Comparison of ENCODE assay signal across 8 mouse cellular contexts in the genomic region with DNA sequence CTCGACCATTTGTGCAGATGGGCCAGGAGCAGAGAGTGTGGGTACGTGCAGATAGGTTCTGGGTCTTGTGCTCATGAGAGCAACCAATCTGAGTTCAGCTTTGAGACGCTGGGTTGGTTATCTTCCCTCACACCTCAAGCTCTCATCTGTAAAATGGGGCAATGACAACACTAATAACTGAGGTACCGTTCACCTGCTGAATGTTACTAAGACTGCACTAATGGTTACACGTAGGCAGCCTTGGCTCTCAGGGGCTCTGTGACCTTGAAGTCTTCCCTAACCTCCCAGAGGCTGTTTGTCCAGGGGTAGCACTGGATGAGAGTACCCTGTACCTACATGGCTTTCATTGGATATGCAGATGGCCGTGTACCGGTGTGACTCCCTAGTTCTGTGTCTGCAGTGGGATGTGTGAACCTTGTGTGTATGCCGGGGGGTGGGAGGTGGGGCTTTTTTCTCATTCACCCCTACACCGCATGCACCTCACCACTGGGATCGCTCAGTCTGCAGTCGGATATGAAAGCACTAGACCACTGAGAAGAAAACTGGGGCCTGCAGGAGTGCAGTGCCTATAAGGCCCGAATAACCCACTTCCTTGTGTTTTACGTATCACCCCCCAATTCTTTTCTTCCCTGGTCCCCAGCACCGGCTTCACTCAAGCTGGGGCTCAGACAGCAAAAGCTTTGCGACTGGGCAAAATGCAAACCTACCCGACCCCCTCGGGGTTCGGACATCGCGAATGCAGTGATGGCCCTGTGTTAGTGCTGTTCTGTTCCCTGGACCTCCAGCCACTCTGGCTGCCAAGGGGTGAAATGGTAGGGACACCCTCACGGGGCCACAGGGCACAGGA. TPM values are rescaled to one million over a fixed set of nuclear protein-coding genes. Genes with fewer than 3 reads are reported as not detected.
DNase-seq lines count a peak whose midpoint lies in the region; ATAC-seq and TF ChIP-seq lines count a peak whose summit lies in the region.

No protein-coding gene starts in this region.

- DNase-seq in lung, embryonic 14.5 days = no peak
- DNase-seq in lung, postnatal 36 days = no peak
- DNase-seq in embryonic facial prominence, embryonic 11.5 days (ENCODE audit: low spot score) = no peak
- DNase-seq in gastrocnemius, postnatal 36 days = no peak
- no peak for DNase-seq in B cell, adult 2 months
- DNase-seq in gastrocnemius, postnatal 14 days = no peak

- H3K27me3 ChIP-seq in lung, embryonic 14.5 days (ENCODE audit: insufficient read depth, low read length) = no peaks in the 10 kb centered on the region
- H3K27me3 ChIP-seq in embryonic facial prominence, embryonic 11.5 days (ENCODE audit: control insufficient read depth, insufficient read depth, low read length) = no peaks in the 10 kb centered on the region
- H3K27me3 ChIP-seq in hindbrain, embryonic 16.5 days (replicated peaks; ENCODE audit: control insufficient read depth, insufficient read depth, low read length) = no peaks in the 10 kb centered on the region
- no peaks in the 10 kb centered on the region for H3K27me3 ChIP-seq in midbrain, embryonic 15.5 days (replicated peaks)

- TF ChIP-seq CTCF in lung, embryonic 14.5 days (IDR thresholded peaks at IDR 0.05; ENCODE audit: low read depth) = no peak

- H3K4me3 ChIP-seq in lung, embryonic 14.5 days (ENCODE audit: low read depth, low read length) = peak overlapping the region; percentile 96
- peak overlapping the region; percentile 97 for H3K4me3 ChIP-seq in embryonic facial prominence, embryonic 11.5 days (ENCODE audit: low read depth, low read length)
- H3K4me3 ChIP-seq in hindbrain, embryonic 16.5 days (ENCODE audit: low read length) = peak overlapping the region; percentile 89
- H3K4me3 ChIP-seq in midbrain, embryonic 15.5 days = peak overlapping the region; percentile 100

- H3K4me2 ChIP-seq in lung, embryonic 14.5 days = peak overlapping the region; percentile 94
- peak overlapping the region; percentile 73 for H3K4me2 ChIP-seq in embryonic facial prominence, embryonic 11.5 days (ENCODE audit: low read depth, low read length)
- H3K4me2 ChIP-seq in hindbrain, embryonic 16.5 days (ENCODE audit: low read length) = peak overlapping the region; percentile 84
- H3K4me2 ChIP-seq in midbrain, embryonic 15.5 days = peak overlapping the region; percentile 95

- peaks cover 11% of the 10 kb centered on the region; the same call in 1 of the 2 replicates for H3K4me1 ChIP-seq in lung, embryonic 14.5 days (ENCODE audit: insufficient read depth)
- peaks cover 5% of the 10 kb centered on the region; the same call in 1 of the 2 replicates for H3K4me1 ChIP-seq in embryonic facial prominence, embryonic 11.5 days (ENCODE audit: control insufficient read depth, insufficient read depth, low read length)
- H3K4me1 ChIP-seq in hindbrain, embryonic 16.5 days (ENCODE audit: control insufficient read depth, insufficient read depth, low read depth, low read length) = peaks cover 29% of the 10 kb centered on the region
- peaks cover 43% of the 10 kb centered on the region for H3K4me1 ChIP-seq in midbrain, embryonic 15.5 days

- H3K27ac ChIP-seq in lung, embryonic 14.5 days (ENCODE audit: low read depth) = peak overlapping the region; percentile 93
- H3K27ac ChIP-seq in embryonic facial prominence, embryonic 11.5 days (replicated peaks; ENCODE audit: low read depth, low read length) = peak overlapping the region; percentile 65
- peak overlapping the region; percentile 96 for H3K27ac ChIP-seq in hindbrain, embryonic 16.5 days (ENCODE audit: low read depth, low read length)
- H3K27ac ChIP-seq in midbrain, embryonic 15.5 days = peak overlapping the region; percentile 95

- H3K9me3 ChIP-seq in lung, embryonic 14.5 days (ENCODE audit: low read depth, low read length) = no peaks in the 10 kb centered on the region
- no peaks in the 10 kb centered on the region for H3K9me3 ChIP-seq in embryonic facial prominence, embryonic 11.5 days (replicated peaks; ENCODE audit: control insufficient read depth, low read length)
- H3K9me3 ChIP-seq in hindbrain, embryonic 16.5 days (ENCODE audit: control insufficient read depth, low read length) = no peaks in the 10 kb centered on the region
- no peaks in the 10 kb centered on the region for H3K9me3 ChIP-seq in midbrain, embryonic 15.5 days

- ATAC-seq in lung, embryonic 14.5 days (ENCODE audit: insufficient read depth) = no peak
- ATAC-seq in embryonic facial prominence, embryonic 11.5 days (replicated peaks; ENCODE audit: insufficient number of reproducible peaks, low FRiP score, low TSS enrichment, low read depth) = no peak
- ATAC-seq in hindbrain, embryonic 16.5 days = no peak
- ATAC-seq in midbrain, embryonic 15.5 days (replicated peaks) = no peak

- peak overlapping the region; percentile 95 for H3K9ac ChIP-seq in lung, embryonic 14.5 days
- H3K9ac ChIP-seq in embryonic facial prominence, embryonic 11.5 days (replicated peaks; ENCODE audit: low read length) = peak overlapping the region; percentile 92
- H3K9ac ChIP-seq in hindbrain, embryonic 16.5 days (ENCODE audit: low read depth, low read length) = peak overlapping the region; percentile 95
- H3K9ac ChIP-seq in midbrain, embryonic 15.5 days = peak overlapping the region; percentile 99

- intact Hi-C loops in gastrocnemius, postnatal 36 days (cut with DNase I) = no loop called here
- intact Hi-C loops in gastrocnemius, postnatal 14 days (cut with DNase I; ENCODE audit: low total_unique reads) = no loop called here

- WGBS in lung, embryonic 14.5 days = 9% methylated on average over 21 of the region's 21 CpGs
- WGBS in embryonic facial prominence, embryonic 11.5 days = 14% methylated on average over 21 of the region's 21 CpGs
- 13% methylated on average over 21 of the region's 21 CpGs for WGBS in hindbrain, embryonic 16.5 days
- WGBS in midbrain, embryonic 15.5 days = 14% methylated on average over 21 of the region's 21 CpGs

- H3K36me3 ChIP-seq in lung, embryonic 14.5 days (ENCODE audit: insufficient read depth) = no peaks in the 10 kb centered on the region
- H3K36me3 ChIP-seq in embryonic facial prominence, embryonic 11.5 days (replicated peaks; ENCODE audit: control insufficient read depth, insufficient read depth, low read depth, low read length) = no peaks in the 10 kb centered on the region
- H3K36me3 ChIP-seq in hindbrain, embryonic 16.5 days (ENCODE audit: control insufficient read depth, insufficient read depth, low read length) = no peaks in the 10 kb centered on the region
- no peaks in the 10 kb centered on the region for H3K36me3 ChIP-seq in midbrain, embryonic 15.5 days (replicated peaks)

RNA-seq across cellular contexts. Expression of a gene that starts 0.8 kb away (rescaled TPM):
- polyA plus RNA-seq in lung, embryonic 14.5 days (2014; fragmentation: Nextera tagmentation; extraction: Ambion mirVana) = 59.9 and 63.4 TPM in 2 replicates
- polyA plus RNA-seq in embryonic facial prominence, embryonic 11.5 days (2014; fragmentation: Nextera tagmentation; extraction: Ambion mirVana) = 65.0 and 66.6 TPM in 2 replicates
- polyA plus RNA-seq in hindbrain, embryonic 16.5 days (2015; fragmentation: Nextera tagmentation; extraction: Ambion mirVana) = 56.4 and 64.8 TPM in 2 replicates
- 92.2 and 97.3 TPM in 2 replicates for polyA plus RNA-seq in midbrain, embryonic 15.5 days (2015; fragmentation: Nextera tagmentation; extraction: Ambion mirVana)
- 10 to 100 TPM; 21.7 to 27.2 TPM for total RNA-seq in gastrocnemius, postnatal 36 days (2021)
- total RNA-seq in gastrocnemius, postnatal 14 days (2021) = 10 to 100 TPM; 25.7 to 26.0 TPM

RNA-seq across cellular contexts. Expression of a gene that starts 8.3 kb away (rescaled TPM):
- polyA plus RNA-seq in lung, embryonic 14.5 days (2014; fragmentation: Nextera tagmentation; extraction: Ambion mirVana) = 0.04 TPM in 1 of 2 replicates, not detected in the other
- polyA plus RNA-seq in embryonic facial prominence, embryonic 11.5 days (2014; fragmentation: Nextera tagmentation; extraction: Ambion mirVana) = not detected in 2 replicates
- 0.16 and 0.21 TPM in 2 replicates for polyA plus RNA-seq in hindbrain, embryonic 16.5 days (2015; fragmentation: Nextera tagmentation; extraction: Ambion mirVana)
- 0.15 and 0.30 TPM in 2 replicates for polyA plus RNA-seq in midbrain, embryonic 15.5 days (2015; fragmentation: Nextera tagmentation; extraction: Ambion mirVana)
- not detected for total RNA-seq in gastrocnemius, postnatal 36 days (2021)
- total RNA-seq in gastrocnemius, postnatal 14 days (2021) = not detected

RNA-seq across cellular contexts. Expression of a gene that starts 56.7 kb away (rescaled TPM):
- polyA plus RNA-seq in lung, embryonic 14.5 days (2014; fragmentation: Nextera tagmentation; extraction: Ambion mirVana) = 0.34 and 0.53 TPM in 2 replicates
- polyA plus RNA-seq in embryonic facial prominence, embryonic 11.5 days (2014; fragmentation: Nextera tagmentation; extraction: Ambion mirVana) = 3.0 and 3.4 TPM in 2 replicates
- 4.5 and 5.7 TPM in 2 replicates for polyA plus RNA-seq in hindbrain, embryonic 16.5 days (2015; fragmentation: Nextera tagmentation; extraction: Ambion mirVana)
- 26.0 and 32.7 TPM in 2 replicates for polyA plus RNA-seq in midbrain, embryonic 15.5 days (2015; fragmentation: Nextera tagmentation; extraction: Ambion mirVana)
- total RNA-seq in gastrocnemius, postnatal 36 days (2021) = not detected
- total RNA-seq in gastrocnemius, postnatal 14 days (2021) = under 1 TPM; 0.09 to 0.12 TPM
